Mouse (Mus musculus) adrenal gland, postnatal 25 days (tissue): Measurements from ENCODE around the gene Acaa1a. TPM values are rescaled to one million over a fixed set of nuclear protein-coding genes. Genes with fewer than 3 reads are reported as not detected.

Source experiments
- DNase-seq: peaks from one replicate; pipeline ENCODE4 v3.0.0; 2021; ENCODE audit warnings: mixed read lengths
- long read RNA-seq: library from polyadenylated mRNA; stranded (forward); transcript quantifications from one replicate; pipeline ENCODE4 v2.0.0, GENCODE M21; 2021
- total RNA-seq: library from RNA; stranded (reverse); gene quantifications from 2 replicates; pipeline ENCODE4 v1.2.3, GENCODE M21; 2021

The Acaa1a gene
- 99.0 and 138 TPM in 2 replicates for total RNA-seq
- long read RNA-seq, transcript Acaa1a-201 (12 exons, 1,762 nt): major isoform, 325 of 384 reads
- long read RNA-seq, partial matches to known transcripts: 25 of 384 reads
- long read RNA-seq, other reads (novel, unspliced or antisense): 34 of 384 reads

DNA sequence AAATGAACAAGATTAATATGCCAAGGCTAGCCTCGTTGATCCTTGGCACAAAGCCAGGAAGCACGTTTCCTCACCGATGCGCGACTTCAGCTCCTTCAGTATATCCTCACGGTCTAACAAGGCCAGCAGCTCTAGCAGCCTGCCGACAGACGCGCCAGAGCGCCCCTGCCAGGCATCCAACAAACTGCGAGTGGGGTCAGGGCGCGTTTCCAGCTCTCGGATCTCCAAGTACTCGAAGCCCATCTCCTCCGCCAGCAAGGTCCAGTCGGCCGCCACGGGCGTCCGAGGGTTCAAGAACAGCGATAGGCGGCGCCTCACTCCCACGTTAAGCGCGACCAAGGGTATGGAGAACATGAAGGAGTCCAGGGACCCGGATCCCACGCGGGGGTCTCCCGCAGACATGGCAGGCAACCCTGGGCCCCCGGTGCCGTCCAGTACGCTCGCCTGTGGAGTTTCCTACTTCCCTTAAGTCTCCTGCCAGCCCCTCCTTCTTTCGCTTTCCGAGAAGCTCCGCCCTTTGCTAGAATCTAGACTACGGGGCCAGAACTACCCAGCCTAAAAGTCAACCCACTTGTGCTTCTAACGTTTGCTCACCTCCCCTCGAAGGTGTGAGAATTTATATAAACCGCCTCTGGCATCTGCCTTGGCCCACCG is at the start of gene Acaa1a:
TSS of gene Acaa1a (plus strand) at position 119 of the 654 bp plus-strand sequence.
- peak; percentile 68 for DNase-seq

DNA sequence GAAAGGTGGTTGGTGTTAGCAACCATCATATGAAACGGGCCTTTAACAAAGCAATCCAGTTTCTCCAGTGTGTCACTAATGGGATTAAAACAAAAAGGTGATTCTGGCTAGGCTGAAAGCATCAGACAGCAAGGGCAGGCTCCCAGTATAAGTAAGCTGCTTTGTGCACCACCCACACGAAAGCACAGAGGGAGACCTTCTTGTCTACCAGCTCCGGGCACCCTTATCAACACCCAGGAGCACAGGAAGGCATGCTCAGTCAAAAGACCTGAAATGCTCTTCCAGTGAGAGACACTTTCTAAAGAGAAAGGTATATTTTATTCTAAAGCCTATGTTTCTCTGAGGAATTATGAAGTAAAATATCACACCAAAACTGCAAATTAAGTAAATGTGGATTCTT is 48.7 kb upstream of the Acaa1a start:
- DNase-seq: no peak

DNA sequence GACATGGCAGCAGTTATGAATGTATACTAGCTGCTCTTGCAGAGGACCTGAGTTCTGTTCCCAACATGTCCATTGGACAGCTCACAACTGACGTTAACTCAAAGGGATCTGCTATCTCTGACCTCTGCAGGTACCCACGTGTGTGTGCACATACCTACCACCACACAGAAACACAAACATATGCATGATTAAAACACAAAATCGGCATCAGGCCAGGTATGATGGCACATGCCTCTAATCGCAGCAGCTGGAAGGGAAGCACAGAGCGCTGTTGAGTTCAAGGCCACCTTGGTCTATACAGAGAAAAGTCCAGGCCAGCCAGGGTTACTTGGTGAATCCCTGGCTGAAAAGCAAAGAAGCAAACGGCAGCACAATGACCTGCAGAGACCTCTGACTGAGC is 41.8 kb upstream of the Acaa1a start:
- no peak for DNase-seq

DNA sequence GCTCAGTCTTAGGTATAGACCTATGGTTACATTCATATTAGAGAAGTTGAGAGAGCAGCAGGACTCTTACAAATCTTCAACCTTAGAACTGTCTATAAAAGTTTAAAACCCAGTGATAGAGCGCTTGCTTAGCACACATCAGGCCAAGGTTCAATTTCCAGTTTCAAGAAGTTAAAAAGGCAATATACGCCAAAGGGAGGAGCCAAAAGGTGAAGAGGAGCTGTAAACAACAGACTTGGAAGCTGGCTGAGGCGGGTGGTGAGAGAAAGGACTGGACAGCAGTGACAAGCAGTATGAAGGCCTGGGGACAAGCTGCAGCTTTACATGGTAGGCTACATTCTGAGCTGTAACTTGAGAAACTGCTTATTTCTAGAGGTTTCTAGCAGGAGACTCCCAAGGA is 40.9 kb upstream of the Acaa1a start:
- no peak for DNase-seq

DNA sequence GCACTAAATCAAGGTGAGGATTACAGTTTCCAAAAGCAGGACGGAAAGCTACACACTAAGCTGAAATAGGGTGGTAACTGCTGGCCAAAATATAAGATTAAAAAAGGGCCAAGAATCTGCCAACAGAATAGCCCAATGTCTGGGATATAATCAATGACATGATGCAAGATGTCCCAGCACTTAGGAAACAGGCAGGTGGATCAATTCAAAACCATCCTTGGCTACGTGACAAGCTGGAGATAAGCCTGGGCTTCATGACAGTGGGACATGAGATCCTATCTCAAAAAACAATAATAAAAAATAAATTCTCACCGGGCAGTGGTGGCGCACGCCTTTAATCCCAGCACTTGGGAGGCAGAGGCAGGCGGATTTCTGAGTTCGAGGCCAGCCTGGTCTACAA is 33.6 kb upstream of the Acaa1a start:
- DNase-seq: no peak

DNA sequence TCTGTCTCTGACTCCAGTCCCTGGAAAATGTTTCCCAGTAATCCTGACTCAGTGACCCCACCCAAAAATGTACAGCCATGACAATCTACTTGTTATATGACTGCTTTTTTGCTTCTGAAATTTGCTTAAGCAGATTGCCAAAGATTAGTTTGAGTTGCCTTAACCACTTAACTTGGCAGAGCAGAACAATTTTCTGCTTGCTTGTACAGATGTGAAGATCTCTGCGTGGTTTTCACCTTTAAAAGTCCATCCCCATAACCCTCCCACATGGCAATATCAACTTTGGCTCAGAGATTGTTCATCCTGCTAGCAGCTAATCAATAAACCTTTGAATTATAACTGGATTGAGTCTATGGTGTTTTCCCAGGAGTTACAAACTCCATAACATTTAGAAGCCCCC is 30.4 kb upstream of the Acaa1a start:
- no peak for DNase-seq

DNA sequence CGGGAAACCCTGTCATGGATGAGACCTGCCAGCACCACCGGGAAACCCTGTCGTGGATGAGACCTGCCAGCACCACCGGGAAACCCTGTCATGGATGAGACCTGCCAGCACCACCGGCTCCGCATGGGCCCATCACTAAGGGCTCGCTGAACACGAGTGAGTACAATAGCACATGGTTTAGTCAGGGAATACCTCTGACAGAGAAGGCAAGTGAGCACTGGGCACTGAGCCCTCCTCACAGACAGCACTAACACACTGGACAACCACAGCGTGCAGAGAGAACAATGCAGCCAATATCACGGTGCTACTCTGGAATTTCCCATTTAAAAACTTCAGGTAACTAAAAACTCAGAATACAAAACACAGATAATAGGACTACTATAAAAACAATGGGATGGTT is 26.4 kb upstream of the Acaa1a start:
- no peak for DNase-seq

DNA sequence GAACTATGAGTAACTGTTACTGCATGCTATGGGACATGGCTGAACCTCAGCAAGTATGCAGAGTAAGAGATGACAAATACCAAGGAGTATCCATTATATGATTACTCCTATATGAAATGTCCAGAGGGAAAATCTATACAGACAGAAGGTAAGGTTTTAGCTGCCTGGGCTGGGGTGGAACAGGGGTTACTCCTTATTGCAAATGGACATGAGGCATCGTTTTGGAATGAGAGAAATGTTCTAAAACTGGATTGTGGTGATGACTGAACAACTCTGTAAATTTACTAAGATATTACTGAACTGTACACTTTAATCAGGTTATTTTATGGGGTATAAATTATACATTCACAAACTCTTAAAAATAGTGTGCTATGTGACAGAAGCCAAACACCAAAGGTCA is 20.6 kb upstream of the Acaa1a start:
- DNase-seq: no peak

DNA sequence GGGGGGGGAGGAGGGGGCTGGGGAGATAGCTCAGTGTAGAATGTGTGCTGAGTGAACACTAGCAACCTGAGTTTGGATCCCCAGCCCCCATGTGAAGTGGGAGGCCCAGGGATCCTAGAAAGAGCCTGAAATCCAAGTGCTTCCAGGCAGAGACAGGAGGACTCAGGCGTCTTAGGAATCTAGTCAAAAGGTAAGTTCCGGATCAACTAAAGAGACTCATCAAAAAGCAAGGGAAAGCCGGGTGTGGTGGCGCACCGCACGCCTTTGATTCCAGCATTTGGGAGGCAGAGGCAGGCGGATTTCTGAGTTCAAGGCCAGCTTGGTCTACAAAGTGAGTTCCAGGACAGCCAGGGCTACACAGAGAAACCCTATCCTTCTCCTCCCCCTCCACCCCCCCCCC is 19.0 kb upstream of the Acaa1a start:
- DNase-seq: no peak

DNA sequence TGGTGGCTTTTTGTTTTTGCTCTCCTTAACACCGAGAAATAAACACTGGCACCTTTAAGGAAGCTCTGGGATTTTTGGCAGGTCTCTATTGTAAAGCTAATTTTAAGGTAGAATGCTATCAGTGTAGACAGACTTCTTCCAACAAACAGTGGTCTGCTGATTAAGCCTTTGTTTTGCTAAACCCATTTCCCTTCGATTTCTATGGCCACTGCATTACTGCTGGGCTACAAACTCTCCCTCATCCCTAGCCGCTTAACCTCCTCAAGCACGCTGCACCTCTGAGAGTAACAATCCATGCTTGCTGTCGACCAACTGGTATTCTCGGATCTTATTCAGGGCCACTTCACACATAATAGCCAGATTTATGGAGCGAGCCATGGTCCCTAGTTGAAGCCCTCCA is 18.5 kb upstream of the Acaa1a start:
- no peak for DNase-seq

DNA sequence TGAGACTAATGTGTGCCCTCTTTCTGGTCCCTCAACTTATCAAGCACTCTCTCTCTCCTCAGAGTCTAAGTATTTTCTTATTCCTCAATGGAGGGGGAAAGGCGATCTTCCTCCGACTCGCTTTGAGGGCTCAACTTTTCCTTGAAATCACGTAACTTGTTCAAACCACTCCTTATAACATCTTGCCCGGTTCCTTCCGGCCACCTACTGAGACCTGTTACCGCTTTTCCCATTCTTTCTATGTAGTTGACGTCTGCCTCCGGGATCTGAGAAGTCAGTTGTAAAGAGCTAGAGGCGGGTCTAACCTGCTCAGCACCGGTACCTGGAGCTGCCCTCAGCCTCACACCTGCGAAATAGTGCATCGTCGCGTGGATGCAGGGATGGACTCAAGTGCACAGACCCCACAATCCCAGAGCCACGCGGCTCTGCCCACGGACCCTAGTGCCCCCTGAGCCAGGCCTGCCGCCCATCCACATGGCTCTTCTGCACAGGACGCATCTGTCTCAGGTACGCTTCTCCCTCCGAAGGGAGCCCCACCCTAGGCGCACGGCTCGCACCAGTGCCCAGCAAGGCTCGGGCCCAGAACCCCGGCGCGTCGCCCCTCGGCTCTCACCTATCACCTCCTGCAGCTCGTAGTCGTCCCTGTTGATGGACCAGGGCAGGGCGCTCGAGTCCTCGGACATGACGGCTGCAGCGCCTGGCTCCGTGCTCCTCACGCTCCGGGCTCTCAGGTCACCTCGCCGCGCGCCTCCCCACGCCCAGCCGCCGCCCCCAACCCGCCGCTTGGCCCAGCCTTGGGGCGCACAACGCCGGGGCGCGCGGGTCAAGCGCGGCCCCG is 17.9 kb upstream of the Acaa1a start:
- no peak for DNase-seq

DNA sequence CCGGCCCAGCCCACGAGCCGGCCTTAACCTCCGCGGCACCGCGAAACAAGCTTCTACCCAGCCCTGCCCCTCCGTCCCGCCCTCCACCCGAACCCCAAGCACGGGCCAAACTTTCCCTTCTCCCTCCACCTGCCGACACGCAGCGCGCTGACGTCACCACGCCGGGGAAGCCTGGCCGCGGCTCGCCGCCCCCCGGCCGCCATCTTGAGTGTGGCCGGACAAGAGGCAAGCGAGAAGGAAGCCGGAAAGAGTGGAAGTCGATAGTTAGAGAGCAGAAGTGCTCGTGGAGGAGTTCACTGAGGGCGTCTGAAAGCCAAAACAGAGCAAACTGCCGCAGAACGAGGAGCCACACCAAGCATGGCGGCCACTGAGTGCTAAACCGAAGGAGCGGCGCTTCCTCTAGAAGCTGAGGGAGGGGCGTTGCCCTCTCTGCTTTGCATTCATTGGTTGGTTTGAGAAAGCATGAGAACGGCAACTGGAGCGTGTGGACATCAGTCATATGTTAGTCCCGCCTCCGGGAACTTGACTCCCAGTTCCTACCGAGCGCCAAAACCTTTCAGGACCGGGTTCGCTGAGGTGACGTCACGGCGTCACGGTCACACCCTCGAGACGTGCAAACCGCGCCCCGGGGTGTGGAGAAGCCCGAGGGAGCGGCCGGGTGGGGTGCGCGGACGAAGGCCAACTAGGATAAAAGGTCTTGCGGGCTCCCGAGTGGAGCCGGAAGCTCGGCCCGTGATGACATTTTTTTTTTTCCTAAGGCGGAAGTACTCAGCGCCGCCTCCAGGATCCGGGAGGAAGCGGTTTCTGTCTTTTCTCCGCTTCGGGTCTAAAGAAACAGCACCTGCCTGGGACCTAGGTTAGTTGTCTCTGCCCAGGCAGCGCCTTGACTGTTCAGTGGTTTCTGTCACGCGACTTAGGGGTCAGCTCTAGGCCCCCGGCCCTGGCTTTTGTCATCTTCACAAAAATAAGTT is 16.9 kb upstream of the Acaa1a start, which contains the start of gene Oxsr1:
TSS of gene Oxsr1 (minus strand) at position 139 of the 971 bp plus-strand sequence.
- peak; percentile 99 for DNase-seq

DNA sequence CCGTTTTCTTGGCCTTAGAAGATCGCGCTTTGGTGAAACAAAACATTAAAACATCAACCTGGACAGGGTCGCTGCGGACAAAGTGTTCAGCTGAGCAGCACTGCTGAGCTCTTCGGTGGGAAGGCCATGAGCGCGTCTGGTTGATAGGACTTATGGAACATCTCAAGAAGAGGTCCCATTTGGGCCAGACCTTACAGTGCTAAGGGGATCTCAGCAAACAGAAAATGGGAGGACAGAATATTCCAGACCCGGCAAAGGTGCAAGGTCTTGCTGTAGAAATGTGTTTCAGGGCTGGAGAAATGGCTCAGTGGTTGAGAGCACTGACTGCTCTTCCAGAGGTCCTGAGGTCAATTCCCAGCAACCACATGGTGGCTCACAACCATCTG is 16.2 kb upstream of the Acaa1a start:
- DNase-seq: no peak

DNA sequence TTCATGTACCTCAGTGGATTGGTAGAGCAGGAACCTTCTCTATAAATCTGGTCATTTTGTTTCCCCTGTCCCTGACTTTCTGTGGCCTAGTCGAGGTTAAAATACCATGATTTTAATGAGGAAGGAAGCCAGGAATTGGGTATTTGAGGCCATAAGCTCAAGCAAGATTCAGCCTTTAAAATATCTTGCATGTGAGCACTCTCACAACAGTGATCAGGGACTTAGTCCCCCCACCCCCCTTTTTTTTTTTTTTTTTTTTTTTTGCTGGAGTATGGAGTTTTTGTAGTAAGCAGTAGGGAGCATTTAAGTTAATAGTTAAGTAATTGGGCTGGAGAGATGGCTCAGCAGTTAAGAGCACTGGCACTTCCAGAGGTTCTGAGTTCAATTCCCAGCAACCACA is 15.3 kb upstream of the Acaa1a start:
- no peak for DNase-seq

DNA sequence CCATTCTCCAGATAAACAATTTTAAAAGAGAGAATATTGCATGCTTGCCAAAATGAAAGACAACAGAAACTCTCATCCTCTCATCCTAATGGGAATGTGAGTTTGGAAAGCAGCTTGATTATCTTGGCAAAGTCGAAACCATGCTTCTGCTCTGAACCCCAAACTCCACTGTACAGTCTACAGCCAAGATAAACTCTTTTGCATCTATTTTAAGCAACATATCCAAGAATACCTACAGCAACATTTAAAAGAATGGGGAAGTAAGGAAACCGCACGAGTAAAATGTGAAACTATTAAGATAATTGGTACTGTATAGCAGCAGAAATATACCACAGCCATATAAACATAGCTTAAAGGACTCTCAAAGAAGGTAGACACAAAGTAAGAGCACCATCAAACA is 11.0 kb upstream of the Acaa1a start:
- no peak for DNase-seq

DNA sequence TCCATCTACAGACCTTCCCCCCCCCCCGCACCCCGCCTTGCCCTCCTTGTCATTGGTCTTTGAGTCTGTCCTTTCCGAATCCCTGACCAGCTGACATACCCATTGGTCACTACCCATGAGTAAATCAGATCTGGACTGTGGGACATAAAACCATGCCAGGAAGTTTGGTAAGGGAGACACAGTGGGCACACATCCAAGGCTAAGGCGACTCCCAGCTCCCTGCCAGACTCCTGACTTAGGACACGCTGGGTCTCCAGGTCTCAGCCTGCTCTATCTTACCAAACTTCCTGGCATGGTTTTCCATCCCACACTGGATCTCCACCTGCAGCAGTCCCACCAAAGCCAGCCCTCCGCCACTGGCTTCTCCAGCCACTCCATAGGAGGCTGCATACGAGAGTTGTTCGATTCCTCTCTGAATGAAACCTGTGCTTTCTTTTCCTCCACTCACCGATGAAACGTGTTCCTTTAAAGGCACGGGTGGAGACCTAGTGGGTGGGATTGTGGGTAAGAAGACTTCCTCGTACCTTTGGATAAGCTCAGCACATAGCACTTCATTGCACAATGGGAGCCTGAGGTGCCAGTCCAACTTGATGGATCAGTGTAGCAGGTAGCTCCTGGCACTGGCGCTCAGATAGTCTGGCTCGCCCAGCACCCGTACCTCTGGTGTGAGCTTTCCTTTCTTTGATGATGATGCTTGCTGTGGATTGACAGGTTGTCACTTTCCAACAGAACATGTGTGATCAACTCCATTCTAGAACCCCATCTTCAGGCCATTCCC is 9.1 kb upstream of the Acaa1a start:
- DNase-seq: peak; percentile 43

DNA sequence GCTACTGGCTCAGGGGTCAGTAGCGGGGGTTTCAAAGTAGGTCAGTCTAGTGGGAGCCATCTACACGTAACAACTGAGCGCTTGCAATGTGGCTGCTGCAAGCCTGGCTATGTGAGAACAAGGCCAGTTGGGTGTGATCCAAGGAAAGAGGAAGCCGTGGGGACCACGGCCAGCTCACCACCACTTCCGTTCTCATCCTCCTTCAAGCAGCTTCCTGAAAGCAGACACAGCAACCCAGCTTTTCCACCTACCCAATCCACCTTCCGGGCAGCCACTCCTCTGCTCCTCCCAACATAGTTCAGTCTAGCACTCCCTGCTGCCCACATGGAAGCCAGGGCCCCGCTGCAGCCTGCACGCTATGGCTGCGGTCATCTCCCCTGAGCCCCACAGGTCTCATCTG is 5.2 kb upstream of the Acaa1a start:
- peak; percentile 29 for DNase-seq

DNA sequence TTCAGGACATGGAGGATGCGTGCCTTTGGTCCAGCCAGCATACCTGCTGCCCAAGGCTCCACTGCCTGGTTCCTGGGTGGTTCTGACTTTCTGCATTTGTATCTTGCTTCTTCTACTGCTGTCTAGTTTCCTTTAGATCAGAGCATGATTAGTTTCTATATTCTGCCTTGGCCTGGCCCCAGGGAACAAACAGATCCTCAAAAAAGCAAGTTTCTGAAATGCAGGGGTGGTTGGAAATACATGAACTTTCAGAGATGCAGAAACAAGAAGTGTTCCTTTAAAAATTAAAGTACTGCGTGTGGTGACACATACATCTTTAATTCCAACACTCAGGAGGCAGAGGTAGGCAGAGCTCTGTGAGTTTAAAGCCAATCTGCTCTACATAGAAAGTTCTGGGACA is 4.6 kb upstream of the Acaa1a start:
- no peak for DNase-seq

DNA sequence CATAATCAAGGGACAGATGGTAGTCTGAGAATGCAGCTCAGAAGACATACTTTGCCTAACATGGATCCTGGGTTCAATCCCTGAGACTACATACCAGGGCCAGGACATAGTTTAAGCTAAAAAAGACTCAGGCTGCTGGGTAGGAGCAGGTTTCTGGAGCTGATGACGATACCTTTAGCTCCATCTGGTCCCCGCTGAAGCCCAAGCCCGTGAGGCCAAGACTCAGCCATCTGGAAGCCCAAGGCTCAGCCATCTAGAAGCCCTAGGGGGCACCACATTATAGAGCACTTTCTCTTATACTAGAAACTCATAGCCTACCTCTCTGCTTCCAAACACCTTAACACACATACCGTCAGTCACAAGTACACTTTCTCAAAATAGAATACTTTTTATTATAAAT is 3.9 kb upstream of the Acaa1a start:
- DNase-seq: no peak

DNA sequence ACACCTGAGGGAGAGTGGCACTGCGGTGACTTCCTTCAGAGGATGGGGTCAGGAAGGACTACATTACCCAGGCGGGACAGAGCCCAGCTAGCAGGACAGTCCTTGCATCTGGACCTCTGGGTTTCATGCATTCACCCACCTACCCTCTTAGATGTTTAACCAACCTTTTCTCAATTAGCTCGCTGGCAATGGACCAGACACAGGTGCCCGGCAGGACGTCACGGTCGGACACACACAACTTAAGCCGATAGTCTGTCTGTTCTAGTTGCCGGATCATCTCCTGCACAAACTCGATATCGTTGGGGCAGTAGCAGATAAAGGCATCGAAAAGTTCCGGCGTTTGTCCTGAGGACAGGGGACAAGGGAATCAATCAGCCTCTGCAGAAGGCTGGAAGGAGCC is 1.6 kb upstream of the Acaa1a start:
- DNase-seq: no peak

DNA sequence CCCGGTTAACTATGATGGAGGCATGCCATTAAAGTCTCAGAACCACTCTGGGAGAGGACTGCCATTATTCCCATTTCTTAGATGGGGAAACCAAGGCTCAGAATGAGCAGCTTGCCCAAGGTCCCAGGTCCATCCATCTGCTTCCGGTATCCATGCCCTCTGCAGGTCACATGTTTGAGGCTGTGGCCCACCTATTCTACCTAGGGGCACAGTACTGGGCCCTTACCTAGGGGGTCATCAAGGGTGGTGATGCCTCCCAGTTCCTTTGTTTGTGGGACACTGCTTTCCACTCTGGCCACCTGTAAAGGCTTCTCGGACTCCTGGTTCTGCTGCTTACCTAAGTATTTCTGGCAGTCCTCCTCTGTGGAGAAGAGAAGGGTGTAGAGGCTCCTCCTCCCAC is 1.1 kb upstream of the Acaa1a start:
- no peak for DNase-seq

DNA sequence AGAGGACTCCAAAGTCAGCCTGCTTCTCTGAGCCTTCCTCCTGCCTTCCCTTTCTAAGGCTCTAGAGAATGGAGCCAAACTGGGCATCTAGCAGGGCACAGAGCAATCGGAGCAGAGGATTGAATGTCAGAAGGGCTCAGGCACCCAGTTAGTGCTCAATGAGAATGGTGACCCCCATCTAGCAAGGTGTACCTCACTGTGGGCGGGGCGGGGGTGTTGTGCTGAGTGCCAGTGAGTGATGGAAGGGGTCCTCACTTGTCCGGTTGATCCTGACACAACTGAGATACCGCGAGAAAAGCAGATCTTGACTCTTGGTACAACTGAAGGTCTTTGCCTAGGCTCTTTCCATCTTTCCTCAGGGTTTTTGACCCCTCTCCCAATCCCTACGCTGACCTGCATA is 370 bp upstream of the Acaa1a start:
- no peak for DNase-seq
